Mouse (Mus musculus) midbrain, embryonic 14.5 days (tissue): Measurements from ENCODE around the gene Nup62. TPM values are rescaled to one million over a fixed set of nuclear protein-coding genes. Genes with fewer than 3 reads are reported as not detected.

Experiments used
- ATAC-seq: fragments of 200-750 bp; cut with Nextera tagmentation; 2 replicates; pipeline ENCODE4 v1.8.0; 2017; ENCODE audit warnings: moderate number of reproducible peaks, moderate library complexity; ENCODE audit not compliant: low FRiP score, low TSS enrichment
- DNase-seq: peaks from one replicate; pipeline ENCODE4 v3.0.0-alpha.2; 2015
- H3K27ac ChIP-seq: fragments of 300-500 bp; sonication (generic); replicated peaks from 2 replicates; pipeline ENCODE4 v1.5.1; 2014; ENCODE audit warnings: mild to moderate bottlenecking, low read depth, low read length, moderate library complexity
- H3K27me3 ChIP-seq: fragments of 300-500 bp; sonication (generic); 2 replicates; pipeline ENCODE4 v1.6.1; 2014; ENCODE audit warnings: low read length, control low read depth, mixed read lengths; ENCODE audit not compliant: control insufficient read depth, insufficient read depth
- H3K36me3 ChIP-seq: fragments of 300-500 bp; sonication (generic); 2 replicates; pipeline ENCODE4 v1.6.1; 2014; ENCODE audit warnings: low read length, control low read depth; ENCODE audit not compliant: control insufficient read depth, insufficient read depth
- H3K4me1 ChIP-seq: fragments of 300-500 bp; sonication (generic); 2 replicates; pipeline ENCODE4 v1.6.1; 2014; ENCODE audit warnings: mild to moderate bottlenecking, antibody characterized with exemption, low read length, control low read depth; ENCODE audit not compliant: control insufficient read depth, insufficient read depth
- H3K4me2 ChIP-seq: fragments of 300-500 bp; sonication (generic); 2 replicates; pipeline ENCODE4 v1.6.1; 2014; ENCODE audit warnings: mild to moderate bottlenecking, low read length, moderate library complexity
- H3K4me3 ChIP-seq: fragments of 300-500 bp; sonication (generic); replicated peaks from 2 replicates; pipeline ENCODE4 v1.5.1; 2014; ENCODE audit warnings: low read depth, low read length
- H3K9ac ChIP-seq: fragments of 300-500 bp; sonication (generic); replicated peaks from 2 replicates; pipeline ENCODE4 v1.6.1; 2014; ENCODE audit warnings: mild to moderate bottlenecking, low read length, moderate library complexity
- H3K9me3 ChIP-seq: fragments of 300-500 bp; sonication (generic); 2 replicates; pipeline ENCODE4 v1.6.1; 2016; ENCODE audit warnings: low read length, control low read depth, mixed read lengths; ENCODE audit not compliant: control insufficient read depth
- WGBS: fragments of 180-500 bp; shearing (Covaris S2); extraction: QIAGEN DNeasy Blood & Tissue Kit; methylation state at CpG from one replicate; pipeline ENCODE4 v1.1.7; 2014; 5-methylcytosine and 5-hydroxymethylcytosine counted together
- polyA plus RNA-seq: library from polyadenylated mRNA; unstranded; fragments of >200 nt; fragmentation: Nextera tagmentation; extraction: Ambion mirVana; gene quantifications from 2 replicates; pipeline ENCODE4 v1.2.1, GENCODE M21; 2014

Gene Nup62
- polyA plus RNA-seq: 29.1 and 35.2 TPM in 2 replicates

GRCm38 (mm10) chr7:44815721-44816469 lies at the start of gene Nup62, which contains the start of gene Il4i1:
TSS of gene Nup62 (plus strand) at chr7:44816088.
TSS of gene Il4i1 (plus strand) at chr7:44816387.
- no peaks in the 10 kb centered on the region for H3K9me3 ChIP-seq
- ATAC-seq: peak; percentile 92
- H3K36me3 ChIP-seq: no peaks in the 10 kb centered on the region
- DNase-seq: peak; percentile 100
- WGBS: under 1% methylated on average over 57 of the region's 62 CpGs
- H3K4me2 ChIP-seq: peak within 1 kb of the TSS; percentile 77
- H3K4me1 ChIP-seq: peaks cover 40% of the 10 kb centered on the region
- no peaks in the 10 kb centered on the region for H3K27me3 ChIP-seq
- H3K27ac ChIP-seq: peak within 1 kb of the TSS; percentile 89
- peak within 1 kb of the TSS; percentile 88 for H3K9ac ChIP-seq
- H3K4me3 ChIP-seq: peak within 1 kb of the TSS; percentile 86

- Histone ChIP-seq H3K4me1 (no peaks in the 10 kb centered on the region), H3K4me2 (no peak overlapping the region), H3K9me3 (no peaks in the 10 kb centered on the region), H3K9ac (no peak overlapping the region), H3K4me3 (no peak overlapping the region), H3K36me3 (peaks cover 85% of the 10 kb centered on the region), H3K27ac (no peak overlapping the region), H3K27me3 (no peaks in the 10 kb centered on the region)
- DNase-seq (no peak), ATAC-seq (no peak)
- WGBS: 84% methylated on average over 5 of the region's 5 CpGs
Observed at GRCm38 (mm10) chr7:44768129-44768528, 47.8 kb upstream of the Nup62 start.

GRCm38 (mm10) chr7:44770046-44770578 lies 45.8 kb upstream of the Nup62 start:
- Histone ChIP-seq H3K4me3 (no peak overlapping the region), H3K4me2 (no peak overlapping the region), H3K9me3 (no peaks in the 10 kb centered on the region), H3K27me3 (no peaks in the 10 kb centered on the region), H3K36me3 (peaks cover 78% of the 10 kb centered on the region), H3K4me1 (no peaks in the 10 kb centered on the region), H3K27ac (no peak overlapping the region), H3K9ac (no peak overlapping the region)
- peak; percentile 58 for DNase-seq
- 19% methylated on average over 6 of the region's 6 CpGs for WGBS
- no peak for ATAC-seq

- WGBS: 91% methylated on average over 8 of the region's 8 CpGs
Observed at GRCm38 (mm10) chr7:44772591-44773204, 43.2 kb upstream of the Nup62 start.

GRCm38 (mm10) chr7:44776849-44777498 lies 38.9 kb upstream of the Nup62 start:
- H3K4me3 ChIP-seq: no peak overlapping the region
- H3K36me3 ChIP-seq: peaks cover 26% of the 10 kb centered on the region
- no peak for DNase-seq
- no peak overlapping the region for H3K9ac ChIP-seq
- no peak for ATAC-seq
- H3K27me3 ChIP-seq: no peaks in the 10 kb centered on the region
- H3K27ac ChIP-seq: no peak overlapping the region
- H3K9me3 ChIP-seq: no peaks in the 10 kb centered on the region
- H3K4me2 ChIP-seq: no peak overlapping the region
- H3K4me1 ChIP-seq: no peaks in the 10 kb centered on the region
- 93% methylated on average over 9 of the region's 9 CpGs for WGBS

More at GRCm38 (mm10) chr7:44772591-44773204, 43.2 kb upstream of the Nup62 start:
- no peak overlapping the region for H3K4me2 ChIP-seq
- no peaks in the 10 kb centered on the region for H3K27me3 ChIP-seq
- H3K27ac ChIP-seq: no peak overlapping the region
- H3K9me3 ChIP-seq: no peaks in the 10 kb centered on the region
- DNase-seq: no peak
- peaks cover 65% of the 10 kb centered on the region for H3K36me3 ChIP-seq
- no peak overlapping the region for H3K9ac ChIP-seq
- no peak for ATAC-seq
- H3K4me1 ChIP-seq: no peaks in the 10 kb centered on the region
- no peak overlapping the region for H3K4me3 ChIP-seq

- Histone ChIP-seq H3K27ac (no peak overlapping the region), H3K4me3 (no peak overlapping the region), H3K4me1 (no peaks in the 10 kb centered on the region), H3K9me3 (no peaks in the 10 kb centered on the region), H3K27me3 (no peaks in the 10 kb centered on the region), H3K36me3 (peaks cover 11% of the 10 kb centered on the region), H3K9ac (no peak overlapping the region), H3K4me2 (no peak overlapping the region)
- WGBS: 90% methylated on average over 8 of the region's 8 CpGs
- ATAC-seq (no peak), DNase-seq (no peak)
Observed at GRCm38 (mm10) chr7:44780101-44780500, 35.8 kb upstream of the Nup62 start.

- Histone ChIP-seq H3K4me2 (no peak overlapping the region), H3K9ac (no peak overlapping the region), H3K9me3 (no peaks in the 10 kb centered on the region), H3K27me3 (no peaks in the 10 kb centered on the region), H3K4me1 (no peaks in the 10 kb centered on the region), H3K36me3 (no peaks in the 10 kb centered on the region), H3K27ac (no peak overlapping the region), H3K4me3 (no peak overlapping the region)
- WGBS: 80% methylated on average over 3 of the region's 3 CpGs
- no peak for DNase-seq
- no peak for ATAC-seq
Observed at GRCm38 (mm10) chr7:44789531-44789930, 26.4 kb upstream of the Nup62 start.

GRCm38 (mm10) chr7:44790066-44790465 lies 25.8 kb upstream of the Nup62 start:
- Histone ChIP-seq H3K4me3 (no peak overlapping the region), H3K27me3 (no peaks in the 10 kb centered on the region), H3K4me1 (no peaks in the 10 kb centered on the region), H3K9me3 (no peaks in the 10 kb centered on the region), H3K27ac (no peak overlapping the region), H3K36me3 (no peaks in the 10 kb centered on the region), H3K4me2 (no peak overlapping the region), H3K9ac (no peak overlapping the region)
- ATAC-seq (no peak), DNase-seq (no peak)
- 56% methylated on average over 4 of the region's 4 CpGs for WGBS
